Mouse (Mus musculus) forebrain, embryonic 11.5 days (tissue): ENCODE measurements around the gene Atf3. TPM values are rescaled to one million over a fixed set of nuclear protein-coding genes. Genes with fewer than 3 reads are reported as not detected.

Experiments used
- ATAC-seq: fragments of 200-750 bp; cut with Nextera tagmentation; replicated peaks from 2 replicates; pipeline ENCODE4 v1.8.0; 2017; ENCODE audit warnings: moderate TSS enrichment; ENCODE audit not compliant: low FRiP score
- DNase-seq: peaks from one replicate; pipeline ENCODE4 v3.0.0-alpha.2; 2017; ENCODE audit warnings: low spot score
- H3K27ac ChIP-seq: fragments of 300-500 bp; sonication (generic); 2 replicates; pipeline ENCODE4 v1.5.1; 2014; ENCODE audit warnings: low read depth, low read length
- H3K27me3 ChIP-seq: fragments of 300-500 bp; sonication (generic); 2 replicates; pipeline ENCODE4 v1.6.1; 2014; ENCODE audit warnings: mild to moderate bottlenecking, low read length, mixed read lengths; ENCODE audit not compliant: control insufficient read depth, insufficient read depth
- H3K36me3 ChIP-seq: fragments of 300-500 bp; sonication (generic); 2 replicates; pipeline ENCODE4 v1.6.1; 2014; ENCODE audit warnings: mild to moderate bottlenecking, low read length, moderate library complexity, mixed read lengths; ENCODE audit not compliant: control insufficient read depth, insufficient read depth
- H3K4me1 ChIP-seq: fragments of 300-500 bp; sonication (generic); replicated peaks from 2 replicates; pipeline ENCODE4 v1.6.1; 2014; ENCODE audit warnings: low read length, mixed read lengths; ENCODE audit not compliant: control insufficient read depth, insufficient read depth
- H3K4me2 ChIP-seq: fragments of 300-500 bp; sonication (generic); 2 replicates; pipeline ENCODE4 v1.6.1; 2014; ENCODE audit warnings: low read depth, mild to moderate bottlenecking, low read length, moderate library complexity, mixed read lengths; ENCODE audit not compliant: severe bottlenecking
- H3K4me3 ChIP-seq: fragments of 300-500 bp; sonication (generic); 2 replicates; pipeline ENCODE4 v1.5.1; 2014; ENCODE audit warnings: low read depth, low read length
- H3K9ac ChIP-seq: fragments of 300-500 bp; sonication (generic); 2 replicates; pipeline ENCODE4 v1.6.1; 2014; ENCODE audit warnings: low read length
- H3K9me3 ChIP-seq: fragments of 300-500 bp; sonication (generic); 2 replicates; pipeline ENCODE4 v1.6.1; 2016; ENCODE audit warnings: low read length, mixed read lengths; ENCODE audit not compliant: control insufficient read depth
- WGBS: fragments of 180-500 bp; shearing (Covaris S2); extraction: QIAGEN DNeasy Blood & Tissue Kit; methylation state at CpG from one replicate; pipeline ENCODE4 v1.1.7; 2014; 5-methylcytosine and 5-hydroxymethylcytosine counted together
- polyA plus RNA-seq: library from polyadenylated mRNA; unstranded; fragments of >200 nt; fragmentation: Nextera tagmentation; extraction: Ambion mirVana; gene quantifications from 2 replicates; pipeline ENCODE4 v1.2.1, GENCODE M21; 2014

Gene Atf3
- polyA plus RNA-seq, 1 experiment from 2014 or later: 2.4 TPM

DNA sequence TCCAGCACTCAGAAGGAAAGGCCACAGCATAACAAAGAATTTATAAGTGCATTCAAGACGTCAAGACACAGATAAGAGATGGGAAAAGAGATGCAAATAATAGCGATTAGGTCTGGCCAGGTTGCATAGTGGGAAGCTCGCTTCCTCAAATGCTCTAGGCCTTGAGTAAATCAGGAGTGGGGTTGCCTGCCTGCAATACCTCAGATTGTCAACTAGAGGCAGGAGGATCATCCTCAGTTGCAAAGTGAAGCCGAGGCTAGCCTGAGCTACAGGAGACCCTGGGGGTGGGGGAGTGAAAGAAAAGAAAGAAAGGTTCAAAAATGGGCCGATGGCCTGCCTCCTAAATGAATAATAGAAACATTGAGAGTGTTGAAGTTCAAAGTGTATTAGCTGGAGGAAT is 12.0 kb downstream of the Atf3 start:
- no peak for ATAC-seq
- no peaks in the 10 kb centered on the region for H3K9me3 ChIP-seq
- no peak overlapping the region for H3K4me3 ChIP-seq
- WGBS: 84% methylated on average over 5 of the region's 5 CpGs
- H3K4me2 ChIP-seq: no peak overlapping the region
- H3K27me3 ChIP-seq: no peaks in the 10 kb centered on the region
- no peaks in the 10 kb centered on the region; the same call in 1 of the 2 replicates for H3K36me3 ChIP-seq
- no peaks in the 10 kb centered on the region for H3K4me1 ChIP-seq
- no peak overlapping the region for H3K27ac ChIP-seq
- H3K9ac ChIP-seq: no peak overlapping the region
- DNase-seq: no peak

DNA sequence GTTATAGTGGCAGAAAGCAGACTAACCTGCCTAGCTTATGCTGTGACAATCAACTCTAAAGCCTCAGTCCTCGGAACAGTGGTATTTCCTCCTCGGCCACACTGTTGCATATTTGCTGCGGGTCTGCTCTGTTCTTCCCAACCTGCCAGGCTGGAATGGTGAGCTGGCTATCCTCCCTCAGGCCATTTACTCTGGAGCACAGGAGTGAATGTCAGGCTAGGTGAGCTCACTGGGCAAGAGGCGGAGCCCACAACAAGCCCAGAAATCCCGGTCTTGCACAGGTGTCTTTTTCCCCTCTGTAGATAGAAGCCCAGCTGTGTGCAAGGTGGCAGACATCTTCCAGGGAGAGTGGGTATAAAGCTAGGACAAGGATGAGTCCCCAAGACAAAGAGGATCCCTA is 13.0 kb downstream of the Atf3 start:
- Histone ChIP-seq H3K4me3 (no peak overlapping the region), H3K27ac (no peak overlapping the region), H3K4me1 (no peaks in the 10 kb centered on the region), H3K36me3 (no peaks in the 10 kb centered on the region; the same call in 1 of the 2 replicates), H3K9me3 (no peaks in the 10 kb centered on the region), H3K4me2 (no peak overlapping the region), H3K9ac (no peak overlapping the region), H3K27me3 (no peaks in the 10 kb centered on the region)
- ATAC-seq (no peak), DNase-seq (peak; percentile 13)
- WGBS: 81% methylated on average over 5 of the region's 5 CpGs

DNA sequence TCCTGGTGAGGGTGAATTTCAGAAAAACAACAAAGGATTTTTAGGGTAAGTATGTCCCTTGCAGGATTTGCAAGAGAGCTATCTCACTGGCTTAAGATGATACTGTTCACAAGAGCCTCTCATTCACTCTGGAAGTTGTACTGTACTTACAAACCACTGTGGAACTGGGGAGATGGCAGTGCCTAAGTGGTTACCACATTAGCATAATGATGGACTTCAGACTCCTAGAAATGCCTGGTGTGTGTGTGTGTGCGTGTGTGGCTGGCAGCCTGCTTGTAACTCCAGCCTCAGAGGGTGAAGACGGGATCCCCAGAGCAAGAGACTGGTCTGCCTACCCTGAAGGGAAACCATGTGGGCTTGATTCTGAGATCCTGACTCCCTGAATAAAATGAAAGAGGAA is 14.3 kb downstream of the Atf3 start:
- ATAC-seq (no peak), DNase-seq (peak; percentile 30)
- 71% methylated on average over 2 of the region's 2 CpGs for WGBS
- Histone ChIP-seq H3K9me3 (no peaks in the 10 kb centered on the region), H3K27me3 (no peaks in the 10 kb centered on the region), H3K27ac (no peak overlapping the region), H3K9ac (no peak overlapping the region), H3K4me1 (no peaks in the 10 kb centered on the region), H3K4me3 (no peak overlapping the region), H3K4me2 (no peak overlapping the region), H3K36me3 (no peaks in the 10 kb centered on the region; the same call in 1 of the 2 replicates)

DNA sequence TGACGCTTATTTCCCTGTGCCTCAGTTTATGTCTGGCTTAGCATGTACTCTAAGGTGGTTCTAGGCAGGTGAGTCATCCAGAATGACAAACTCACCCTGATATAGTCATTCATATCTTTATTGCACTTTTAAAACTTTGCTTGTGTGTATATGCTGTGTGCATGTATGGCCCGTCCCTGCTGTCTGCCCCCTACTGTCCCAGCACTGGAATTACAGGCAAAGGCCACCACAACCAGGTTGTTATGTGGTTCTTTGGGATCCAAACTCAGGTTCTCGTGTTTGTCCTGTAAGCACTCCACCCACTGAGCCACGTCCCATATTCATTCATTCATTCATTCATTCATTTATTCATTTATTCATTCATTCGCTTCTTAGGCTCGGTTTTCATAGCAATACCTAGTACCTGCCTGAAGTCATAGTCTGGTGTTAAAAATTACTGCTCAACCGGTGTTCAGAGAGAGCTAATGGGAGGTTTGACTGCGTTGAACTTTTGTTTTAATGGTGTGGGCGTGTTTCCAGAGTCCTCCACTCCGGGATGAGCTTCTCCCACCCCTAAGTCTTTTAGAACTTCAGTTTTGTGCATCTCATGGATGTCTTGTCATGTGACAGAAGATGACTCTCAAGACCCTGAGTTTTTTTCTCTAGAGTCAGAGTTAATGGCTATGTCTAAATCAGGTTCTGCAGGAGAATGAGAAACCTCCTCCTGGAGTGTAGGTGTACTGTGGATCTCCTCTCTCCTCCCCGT is 15.5 kb downstream of the Atf3 start:
- no peak overlapping the region for H3K4me3 ChIP-seq
- no peaks in the 10 kb centered on the region for H3K4me1 ChIP-seq
- DNase-seq: peak; percentile 29
- no peaks in the 10 kb centered on the region for H3K27me3 ChIP-seq
- no peak for ATAC-seq
- H3K36me3 ChIP-seq: no peaks in the 10 kb centered on the region; the same call in 1 of the 2 replicates
- no peak overlapping the region for H3K4me2 ChIP-seq
- no peaks in the 10 kb centered on the region for H3K9me3 ChIP-seq
- no peak overlapping the region for H3K9ac ChIP-seq
- WGBS: 87% methylated on average over 11 of the region's 11 CpGs
- no peak overlapping the region for H3K27ac ChIP-seq

DNA sequence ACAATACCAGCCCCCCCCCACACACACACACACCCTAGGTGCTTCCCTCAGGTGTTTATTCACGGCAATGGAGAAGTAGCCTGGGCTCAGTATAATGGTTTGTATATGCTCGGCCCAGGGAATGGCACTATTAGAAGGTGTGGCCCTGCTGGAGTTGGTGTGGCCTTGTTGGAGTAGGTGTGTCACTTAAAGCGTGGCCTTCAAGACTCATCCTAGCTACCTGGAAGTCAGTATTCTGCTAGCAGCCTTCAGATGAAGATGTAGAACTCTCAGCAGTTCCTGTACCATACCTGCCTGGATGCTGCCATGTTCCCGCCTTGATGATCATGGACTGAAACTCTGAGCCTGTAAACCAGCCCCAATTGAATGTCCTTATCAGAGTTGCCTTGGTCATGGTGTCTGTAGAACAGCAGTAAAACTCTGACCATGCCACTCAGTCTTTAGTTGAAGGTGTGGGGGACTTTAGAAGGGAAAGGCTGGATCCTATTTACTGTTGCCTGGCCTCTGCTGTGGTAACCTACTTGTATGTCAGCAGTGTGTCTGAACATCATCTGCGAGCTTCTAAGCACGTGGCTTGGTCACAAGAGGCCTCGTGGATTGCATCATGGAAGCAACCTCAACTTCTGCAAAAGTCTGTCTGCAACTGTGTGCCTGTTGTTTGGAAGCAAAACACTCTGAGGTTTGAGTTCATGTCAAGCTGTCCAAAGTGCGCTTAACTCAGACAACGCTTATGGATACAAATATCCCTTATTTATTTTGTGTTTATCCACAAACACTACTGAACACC is 16.8 kb downstream of the Atf3 start:
- Histone ChIP-seq H3K4me1 (no peaks in the 10 kb centered on the region), H3K9ac (no peak overlapping the region), H3K27me3 (no peaks in the 10 kb centered on the region), H3K4me3 (no peak overlapping the region), H3K9me3 (no peaks in the 10 kb centered on the region), H3K36me3 (no peaks in the 10 kb centered on the region; the same call in 1 of the 2 replicates), H3K27ac (no peak overlapping the region), H3K4me2 (no peak overlapping the region)
- 86% methylated on average over 9 of the region's 9 CpGs for WGBS
- ATAC-seq (no peak), DNase-seq (peak; percentile 18)

DNA sequence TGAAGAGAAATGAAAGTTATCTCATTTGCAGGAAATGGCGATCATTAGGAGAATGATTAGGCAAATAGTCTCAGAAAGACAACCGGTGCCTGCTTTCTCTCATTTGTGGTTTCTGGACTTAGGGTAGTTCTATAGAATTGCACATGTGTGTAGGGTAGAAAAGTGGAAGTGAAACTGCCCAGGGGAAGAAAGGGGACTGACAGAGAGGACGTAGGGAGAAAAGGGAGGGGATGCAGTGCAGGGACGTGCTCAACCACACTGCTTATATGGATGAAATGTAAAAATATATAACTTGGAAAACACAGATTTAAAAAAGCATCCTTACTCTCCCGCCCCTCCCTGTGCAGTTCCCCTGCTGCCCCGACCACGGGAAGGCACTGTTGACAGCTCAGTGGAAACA is 19.9 kb downstream of the Atf3 start:
- ATAC-seq (no peak), DNase-seq (no peak)
- Histone ChIP-seq H3K4me2 (no peak overlapping the region), H3K9ac (no peak overlapping the region), H3K27ac (no peak overlapping the region), H3K4me1 (no peaks in the 10 kb centered on the region), H3K4me3 (no peak overlapping the region), H3K9me3 (no peaks in the 10 kb centered on the region), H3K27me3 (no peaks in the 10 kb centered on the region), H3K36me3 (no peaks in the 10 kb centered on the region; the same call in 1 of the 2 replicates)
- 81% methylated on average over 7 of the region's 7 CpGs for WGBS

DNA sequence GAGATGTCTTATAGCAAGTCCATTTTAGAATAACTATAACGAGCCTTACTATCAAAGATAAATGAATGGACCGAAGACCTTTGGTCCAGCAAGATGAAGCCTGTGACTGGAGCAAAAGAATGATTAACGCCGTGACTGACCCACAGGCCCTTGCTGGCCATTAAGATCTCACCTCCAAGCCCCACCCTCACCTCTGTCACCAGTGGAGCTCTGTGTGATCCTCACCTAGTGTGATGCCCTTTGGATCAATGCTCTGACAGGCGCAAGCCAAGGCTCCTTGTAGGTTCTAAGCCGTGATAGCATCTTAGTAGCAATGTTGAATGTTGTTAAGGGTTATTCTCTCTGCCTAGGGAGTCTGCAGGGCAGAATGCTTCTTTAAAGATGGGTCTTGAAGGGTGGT is 21.8 kb downstream of the Atf3 start:
- Histone ChIP-seq H3K4me3 (no peak overlapping the region), H3K9me3 (no peaks in the 10 kb centered on the region), H3K27me3 (no peaks in the 10 kb centered on the region), H3K27ac (no peak overlapping the region), H3K36me3 (no peaks in the 10 kb centered on the region), H3K4me1 (no peaks in the 10 kb centered on the region), H3K4me2 (no peak overlapping the region), H3K9ac (no peak overlapping the region)
- ATAC-seq: no peak
- no peak for DNase-seq
- 91% methylated on average over 6 of the region's 6 CpGs for WGBS

DNA sequence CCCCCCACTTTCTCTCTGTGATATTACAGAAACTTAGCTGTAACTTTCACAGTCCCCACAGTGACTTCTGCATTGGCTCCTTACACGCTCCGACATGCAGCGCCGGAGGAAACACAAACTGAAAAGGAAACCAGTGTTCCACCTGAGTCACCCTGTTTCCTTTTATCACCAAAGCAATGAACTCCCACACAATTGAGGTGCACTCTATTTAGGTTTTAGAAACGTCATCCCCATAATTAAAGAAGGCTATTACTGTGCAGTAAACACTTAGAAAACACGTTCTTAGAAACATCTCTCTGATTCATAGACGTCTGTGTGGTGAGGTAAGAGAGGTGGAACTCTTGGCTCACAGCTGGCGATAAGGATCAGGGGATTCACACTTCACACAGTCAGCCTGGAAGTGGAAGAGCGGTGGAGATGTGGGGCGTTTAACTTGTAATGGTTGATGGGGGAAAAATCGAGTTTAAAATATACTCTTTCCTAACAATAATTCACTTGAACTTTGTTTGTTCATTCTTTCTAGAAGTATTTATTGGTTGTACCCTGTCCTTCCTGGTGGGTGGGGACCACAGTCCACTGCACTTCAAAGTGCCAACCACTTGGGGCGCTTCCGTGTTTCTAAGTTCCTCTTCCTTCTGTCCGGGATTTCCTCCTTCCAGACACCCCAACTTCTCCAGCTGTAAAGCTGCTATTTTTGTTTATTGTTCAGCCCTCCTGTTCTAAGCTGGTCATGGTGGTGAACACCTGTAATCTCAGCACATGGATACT is 24.0 kb downstream of the Atf3 start:
- Histone ChIP-seq H3K4me3 (no peak overlapping the region), H3K4me1 (no peaks in the 10 kb centered on the region), H3K4me2 (no peak overlapping the region), H3K36me3 (no peaks in the 10 kb centered on the region), H3K9ac (no peak overlapping the region), H3K27me3 (no peaks in the 10 kb centered on the region), H3K9me3 (no peaks in the 10 kb centered on the region), H3K27ac (no peak overlapping the region)
- 53% methylated on average over 14 of the region's 14 CpGs for WGBS
- ATAC-seq (no peak), DNase-seq (peak; percentile 41)
